Mouse (Mus musculus): Measurements from ENCODE around the gene Zfp322a. TPM values are rescaled to one million over a fixed set of nuclear protein-coding genes. Genes with fewer than 3 reads are reported as not detected.

Gene Zfp322a
- polyA plus RNA-seq, 1 experiment from 2014 or later, result 27.1 TPM

DNA sequence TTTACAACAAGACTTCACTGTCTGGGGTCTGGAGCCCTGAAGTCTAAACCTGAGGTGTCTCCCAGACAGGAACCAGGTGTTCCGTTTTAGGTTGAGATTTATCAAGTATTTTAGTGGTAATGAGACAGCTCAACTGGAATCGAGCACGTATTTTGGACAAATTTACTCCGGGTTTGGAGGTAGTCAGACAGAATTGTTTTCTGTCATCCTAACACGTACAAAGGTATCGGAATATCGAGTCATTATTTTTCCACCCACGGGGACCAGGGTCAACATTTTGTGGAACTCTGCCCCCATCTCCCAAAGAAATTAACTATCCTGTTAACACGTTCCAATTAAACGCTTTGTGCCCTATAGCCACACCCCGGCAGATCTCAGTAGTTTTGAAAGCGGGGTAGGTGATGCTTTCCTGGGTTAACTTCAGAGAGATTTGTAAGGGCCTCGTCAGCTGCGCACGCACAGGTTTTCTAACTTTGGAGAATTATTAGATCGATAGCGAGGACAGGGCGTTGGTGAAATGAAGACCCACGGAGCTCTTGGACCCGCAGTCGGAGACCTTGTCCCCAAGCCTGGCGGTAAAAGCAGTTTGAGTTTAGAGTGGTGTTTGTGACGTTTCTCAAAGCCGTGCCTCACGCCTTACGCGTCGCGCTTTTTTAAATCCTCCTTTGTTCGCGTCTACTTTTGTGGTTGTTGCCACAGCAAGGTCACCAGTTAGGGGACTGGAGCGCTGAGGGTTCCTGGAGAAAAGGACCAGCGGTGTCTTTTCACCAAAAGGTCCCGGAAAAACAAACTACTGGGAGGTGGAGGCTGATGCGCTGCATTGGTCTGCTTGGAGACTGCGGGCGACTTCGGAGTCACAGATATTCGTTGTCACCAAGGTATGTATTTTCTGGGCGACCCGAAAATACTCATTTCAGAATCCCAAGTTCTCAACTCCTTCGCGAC, 26.6 kb upstream of the Zfp322a start:
- Histone ChIP-seq H3K27me3 (replicated peaks; ENCODE audit: insufficient read depth, low read length) (peaks cover 13% of the 10 kb centered on the region), H3K4me1 (ENCODE audit: insufficient read depth, low read depth, low read length) (peaks cover 5% of the 10 kb centered on the region; the same call in 1 of the 2 replicates), H3K27ac (ENCODE audit: low read length) (no peak overlapping the region), H3K4me2 (replicated peaks; ENCODE audit: low read depth, low read length) (peak overlapping the region; percentile 63), H3K9ac (replicated peaks; ENCODE audit: low read depth) (no peak overlapping the region), H3K4me3 (ENCODE audit: low read depth, low read length) (peak overlapping the region; percentile 38), H3K36me3 (ENCODE audit: insufficient read depth, low read length) (no peaks in the 10 kb centered on the region), H3K9me3 (ENCODE audit: low read length) (no peaks in the 10 kb centered on the region)
- 3% methylated on average over 43 of the region's 43 CpGs for WGBS
- ATAC-seq (no peak), DNase-seq (ENCODE audit: low spot score) (no peak)
- no peak for TF ChIP-seq CTCF (IDR thresholded peaks at IDR 0.05)
- TF ChIP-seq EP300 (IDR thresholded peaks at IDR 0.05), result no peak

DNA sequence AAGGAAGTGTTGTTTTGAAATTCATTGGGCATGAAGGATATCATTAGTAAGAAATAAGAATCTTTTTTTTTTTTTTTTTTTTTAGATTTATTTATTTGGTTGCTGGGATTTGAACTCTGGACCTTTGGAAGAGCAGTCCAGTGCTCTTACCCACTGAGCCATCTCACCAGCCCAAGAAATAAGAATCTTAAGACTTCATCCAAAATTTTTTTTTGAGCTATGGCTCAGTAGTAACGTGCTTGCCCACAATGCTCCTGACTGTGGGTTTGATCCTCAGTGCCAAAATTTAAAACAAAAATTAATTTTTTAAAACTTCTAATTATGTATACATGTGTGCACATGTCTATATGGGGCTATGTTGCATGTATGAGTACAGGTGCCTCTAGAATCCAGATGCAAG, 18.5 kb upstream of the Zfp322a start:
- no peak overlapping the region for H3K9ac ChIP-seq (replicated peaks; ENCODE audit: low read depth)
- DNase-seq (ENCODE audit: low spot score) (no peak), ATAC-seq (no peak)
- no peak overlapping the region for H3K4me3 ChIP-seq (ENCODE audit: low read depth, low read length)
- no peak overlapping the region for H3K27ac ChIP-seq (ENCODE audit: low read length)
- no peaks in the 10 kb centered on the region for H3K9me3 ChIP-seq (ENCODE audit: low read length)
- no peak overlapping the region for H3K4me2 ChIP-seq (replicated peaks; ENCODE audit: low read depth, low read length)
- TF ChIP-seq CTCF (IDR thresholded peaks at IDR 0.05) (no peak), EP300 (IDR thresholded peaks at IDR 0.05) (no peak)
- H3K4me1 ChIP-seq (ENCODE audit: insufficient read depth, low read depth, low read length), result no peaks in the 10 kb centered on the region
- no peaks in the 10 kb centered on the region for H3K36me3 ChIP-seq (ENCODE audit: insufficient read depth, low read length)
- WGBS, result 78% methylated on average over 1 of the region's 1 CpGs
- H3K27me3 ChIP-seq (replicated peaks; ENCODE audit: insufficient read depth, low read length), result no peaks in the 10 kb centered on the region

DNA sequence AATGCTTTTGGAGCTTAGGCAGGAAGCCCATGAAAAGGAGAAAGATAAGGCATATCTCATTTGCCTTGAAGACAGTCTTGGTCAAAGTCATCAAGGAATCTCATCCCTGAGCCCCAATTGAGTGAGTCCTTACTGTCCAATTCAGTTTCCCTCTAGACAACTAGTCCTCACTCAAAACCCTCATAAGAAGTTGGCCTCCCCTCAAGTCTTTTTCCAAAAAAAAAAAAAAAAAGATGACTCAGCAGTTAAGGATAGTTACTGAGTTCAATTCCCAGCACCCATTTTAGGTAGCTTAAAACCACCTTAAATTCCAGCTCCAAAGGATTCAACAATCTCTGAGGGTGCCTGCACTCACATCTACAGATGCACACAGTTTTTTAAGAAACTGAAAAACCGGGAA, 14.1 kb upstream of the Zfp322a start:
- Histone ChIP-seq H3K4me3 (ENCODE audit: low read depth, low read length) (no peak overlapping the region), H3K27ac (ENCODE audit: low read length) (no peak overlapping the region), H3K9me3 (ENCODE audit: low read length) (no peaks in the 10 kb centered on the region), H3K4me2 (replicated peaks; ENCODE audit: low read depth, low read length) (no peak overlapping the region), H3K4me1 (ENCODE audit: insufficient read depth, low read depth, low read length) (no peaks in the 10 kb centered on the region), H3K9ac (replicated peaks; ENCODE audit: low read depth) (no peak overlapping the region), H3K36me3 (ENCODE audit: insufficient read depth, low read length) (no peaks in the 10 kb centered on the region), H3K27me3 (replicated peaks; ENCODE audit: insufficient read depth, low read length) (no peaks in the 10 kb centered on the region)
- ATAC-seq (no peak), DNase-seq (ENCODE audit: low spot score) (no peak)
- TF ChIP-seq CTCF (IDR thresholded peaks at IDR 0.05), result no peak
- TF ChIP-seq EP300 (IDR thresholded peaks at IDR 0.05), result no peak
- WGBS, result 54% methylated on average over 1 of the region's 1 CpGs

DNA sequence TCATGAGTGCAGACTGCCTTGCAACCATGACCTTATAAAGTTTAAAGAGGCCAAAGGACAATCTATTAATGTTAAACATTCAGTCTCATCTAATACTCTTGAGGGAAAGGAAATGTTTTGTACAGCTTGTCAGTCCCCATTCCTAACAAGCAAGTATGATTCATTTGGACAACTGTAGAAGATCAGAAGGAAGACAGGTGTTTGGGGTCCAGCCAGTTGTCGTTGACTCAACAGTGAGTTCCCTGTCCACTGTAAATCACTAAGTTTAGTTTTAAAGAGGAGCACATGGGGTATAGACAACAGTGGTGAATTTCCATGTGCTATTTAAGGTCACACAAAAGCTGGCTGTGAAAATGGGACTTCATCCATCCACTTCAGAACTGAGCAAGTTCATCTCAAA, 3.4 kb upstream of the Zfp322a start:
- no peak overlapping the region for H3K27ac ChIP-seq (ENCODE audit: low read length)
- TF ChIP-seq CTCF (IDR thresholded peaks at IDR 0.05) (no peak), EP300 (IDR thresholded peaks at IDR 0.05) (no peak)
- H3K4me3 ChIP-seq (ENCODE audit: low read depth, low read length), result no peak overlapping the region
- DNase-seq (ENCODE audit: low spot score) (no peak), ATAC-seq (no peak)
- WGBS, result 73% methylated on average over 1 of the region's 1 CpGs
- no peaks in the 10 kb centered on the region for H3K9me3 ChIP-seq (ENCODE audit: low read length)
- no peak overlapping the region for H3K4me2 ChIP-seq (replicated peaks; ENCODE audit: low read depth, low read length)
- peaks cover 3% of the 10 kb centered on the region for H3K4me1 ChIP-seq (ENCODE audit: insufficient read depth, low read depth, low read length)
- H3K9ac ChIP-seq (replicated peaks; ENCODE audit: low read depth), result no peak overlapping the region
- no peaks in the 10 kb centered on the region for H3K36me3 ChIP-seq (ENCODE audit: insufficient read depth, low read length)
- H3K27me3 ChIP-seq (replicated peaks; ENCODE audit: insufficient read depth, low read length), result no peaks in the 10 kb centered on the region

DNA sequence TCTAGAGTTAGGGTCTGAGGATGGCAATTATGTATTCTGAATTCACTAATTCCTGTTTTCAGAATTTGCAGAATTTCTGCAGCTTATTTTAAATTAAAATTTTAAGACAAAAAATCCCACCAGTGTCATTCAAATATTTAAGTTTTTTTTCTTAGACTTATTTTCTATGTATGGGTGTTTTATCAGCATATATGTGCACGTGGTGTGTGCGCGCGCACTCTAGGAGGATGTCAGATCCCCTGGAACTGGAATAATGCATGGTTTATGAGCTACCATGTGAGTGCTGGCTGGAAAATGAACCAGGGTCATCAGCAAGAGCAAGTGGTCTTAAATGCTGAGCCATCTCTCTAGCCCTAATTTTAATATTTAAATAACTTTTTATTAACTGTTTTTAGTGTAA, 1.1 kb upstream of the Zfp322a start:
- TF ChIP-seq EP300 (IDR thresholded peaks at IDR 0.05) (no peak), CTCF (IDR thresholded peaks at IDR 0.05) (no peak)
- H3K27me3 ChIP-seq (replicated peaks; ENCODE audit: insufficient read depth, low read length), result no peaks in the 10 kb centered on the region
- no peaks in the 10 kb centered on the region for H3K9me3 ChIP-seq (ENCODE audit: low read length)
- no peak overlapping the region for H3K4me3 ChIP-seq (ENCODE audit: low read depth, low read length)
- no peak overlapping the region for H3K27ac ChIP-seq (ENCODE audit: low read length)
- H3K9ac ChIP-seq (replicated peaks; ENCODE audit: low read depth), result no peak overlapping the region
- DNase-seq (ENCODE audit: low spot score) (no peak), ATAC-seq (no peak)
- H3K4me1 ChIP-seq (ENCODE audit: insufficient read depth, low read depth, low read length), result peaks cover 6% of the 10 kb centered on the region
- 86% methylated on average over 4 of the region's 4 CpGs for WGBS
- H3K36me3 ChIP-seq (ENCODE audit: insufficient read depth, low read length), result no peaks in the 10 kb centered on the region
- no peak overlapping the region for H3K4me2 ChIP-seq (replicated peaks; ENCODE audit: low read depth, low read length)

DNA sequence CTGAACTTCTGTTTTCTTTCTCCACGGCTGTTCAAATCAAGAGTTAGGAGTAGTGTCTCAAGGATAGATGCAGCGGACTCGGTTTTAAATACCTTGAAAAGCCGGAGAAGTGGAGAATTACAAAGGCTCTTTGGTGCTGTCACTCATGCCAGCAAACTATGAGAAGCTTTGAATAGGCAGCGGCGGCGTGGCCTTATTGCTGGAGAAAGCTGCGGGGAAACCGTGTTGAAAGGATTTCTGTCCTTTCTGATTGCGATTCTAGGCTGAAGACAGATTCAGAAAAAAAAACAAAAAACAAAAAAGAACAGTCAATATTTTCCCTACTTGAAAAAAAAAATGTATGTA, 385 bp upstream of the Zfp322a start:
- peak overlapping the region; percentile 68 for H3K4me2 ChIP-seq (replicated peaks; ENCODE audit: low read depth, low read length)
- no peaks in the 10 kb centered on the region for H3K27me3 ChIP-seq (replicated peaks; ENCODE audit: insufficient read depth, low read length)
- H3K4me3 ChIP-seq (ENCODE audit: low read depth, low read length), result peak overlapping the region; percentile 62
- peak overlapping the region; percentile 85; the same call in 1 of the 2 replicates for H3K27ac ChIP-seq (ENCODE audit: low read length)
- WGBS, result 0% methylated on average over 10 of the region's 10 CpGs
- peak overlapping the region; percentile 54; the same call in 1 of the 2 replicates for H3K9ac ChIP-seq (replicated peaks; ENCODE audit: low read depth)
- ATAC-seq (peak; percentile 20), DNase-seq (ENCODE audit: low spot score) (no peak)
- peaks cover 6% of the 10 kb centered on the region for H3K4me1 ChIP-seq (ENCODE audit: insufficient read depth, low read depth, low read length)
- no peaks in the 10 kb centered on the region for H3K9me3 ChIP-seq (ENCODE audit: low read length)
- TF ChIP-seq EP300 (IDR thresholded peaks at IDR 0.05) (no peak), CTCF (IDR thresholded peaks at IDR 0.05) (no peak)
- no peaks in the 10 kb centered on the region for H3K36me3 ChIP-seq (ENCODE audit: insufficient read depth, low read length)

Data from lung, postnatal 0 days (tissue).